Mouse (Mus musculus) spleen, adult 2 months (tissue): ENCODE results near the gene Tmem30c.

Source experiments
- CTCF ChIP-seq: fragments of 200-500 bp; IDR thresholded peaks from 2 replicates; pipeline ENCODE4 v1.5.1; 2011; ENCODE audit warnings: mild to moderate bottlenecking, inconsistent platforms; ENCODE audit not compliant: insufficient read depth, insufficient read length, insufficient replicate concordance; ENCODE audit errors: extremely low read depth
- POLR2A ChIP-seq: fragments of 200-500 bp; IDR thresholded peaks from 2 replicates; pipeline ENCODE4 v1.6.1; 2011; ENCODE audit warnings: low read depth, low read length, inconsistent platforms

DNA sequence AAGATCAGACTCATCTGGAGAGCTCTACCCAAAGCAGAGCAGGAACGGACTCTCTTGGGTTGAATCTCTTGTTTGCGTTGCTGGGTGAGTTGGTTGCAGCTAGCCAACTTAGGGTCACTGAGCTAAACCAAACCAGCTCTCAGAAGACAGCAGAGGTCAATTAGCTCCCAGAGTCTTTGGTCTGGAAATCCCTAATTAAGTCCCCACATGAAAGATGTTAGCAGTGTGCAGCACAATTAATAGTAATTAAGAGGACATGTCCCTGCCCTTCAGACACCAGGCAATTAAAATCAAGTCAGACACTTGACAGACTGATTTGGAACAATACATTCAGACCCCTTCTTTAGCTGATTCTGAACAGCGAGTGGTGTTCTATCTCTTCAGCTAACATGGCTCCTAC is 21.6 kb upstream of the Tmem30c start:
- no peak for TF ChIP-seq CTCF
- TF ChIP-seq POLR2A: no peak
